Mouse (Mus musculus): ENCODE results near the gene Npas3.

DNA sequence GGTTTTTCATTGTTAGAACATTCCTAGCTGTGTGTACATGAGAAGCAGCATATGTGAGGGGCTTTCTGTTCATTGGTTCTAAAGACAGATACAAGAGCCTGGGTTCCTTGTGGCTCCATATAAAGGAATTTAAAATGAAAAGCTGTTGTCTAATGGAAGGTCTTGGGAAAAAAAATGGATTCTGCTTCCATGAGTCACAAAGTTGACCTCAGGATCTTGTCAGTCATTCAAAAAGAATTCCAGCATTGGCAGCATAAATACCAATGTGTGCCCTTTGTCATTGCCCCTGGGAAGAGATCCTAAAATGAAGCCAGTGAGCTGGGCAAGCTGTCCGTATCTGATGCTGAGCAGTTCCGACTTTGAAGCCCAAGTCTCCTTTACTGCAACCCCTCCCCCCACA, 700.3 kb downstream of the Npas3 start:
- TF ChIP-seq CTCF (IDR thresholded peaks at IDR 0.05; ENCODE audit: control insufficient read depth, insufficient read depth, insufficient read length) (no peak), CEBPB (IDR thresholded peaks at IDR 0.05; ENCODE audit: low read depth) (no peak), USF1 (IDR thresholded peaks at IDR 0.05; ENCODE audit: low read depth) (no peak), MYOG (IDR thresholded peaks at IDR 0.05; ENCODE audit: control insufficient read depth, extremely low read depth, insufficient read length) (no peak), FOSL1 (IDR thresholded peaks at IDR 0.05; ENCODE audit: insufficient read depth, low read length, poor library complexity, severe bottlenecking) (peak; percentile 19)

All from C2C12 (cell line).